Mouse (Mus musculus) ES-Bruce4 (cell line): ENCODE data around the gene Arhgap8. TPM values are rescaled to one million over a fixed set of nuclear protein-coding genes. Genes with fewer than 3 reads are reported as not detected.
"Not testable (repeated sequence)": the region's sequence is repeated elsewhere in the genome, so short reads cannot be mapped to it uniquely, and the experiment has no call there.

Source experiments
- H3K27ac ChIP-seq: 2 replicates; pipeline ENCODE4 v1.5.1; 2012; ENCODE audit warnings: low read length, inconsistent platforms; ENCODE audit not compliant: insufficient read depth
- H3K27me3 ChIP-seq: 2 replicates; pipeline ENCODE4 v1.6.1; 2012; ENCODE audit warnings: mild to moderate bottlenecking, low read length, inconsistent platforms; ENCODE audit not compliant: control insufficient read depth, poor library complexity, insufficient read depth, severe bottlenecking
- H3K36me3 ChIP-seq: 2 replicates; pipeline ENCODE4 v1.6.1; 2012; ENCODE audit warnings: inconsistent platforms, mild to moderate bottlenecking, low read length, moderate library complexity; ENCODE audit not compliant: control insufficient read depth, poor library complexity, insufficient read depth, severe bottlenecking
- H3K4me1 ChIP-seq: one replicate; pipeline ENCODE4 v1.8.1; 2011; ENCODE audit warnings: low read length; ENCODE audit not compliant: control insufficient read depth, insufficient read depth
- H3K4me3 ChIP-seq: 2 replicates; pipeline ENCODE4 v1.5.1; 2011; ENCODE audit warnings: low read depth, mild to moderate bottlenecking, low read length
- H3K9ac ChIP-seq: 2 replicates; pipeline ENCODE4 v1.6.1; 2012; ENCODE audit warnings: low read depth, mild to moderate bottlenecking, inconsistent platforms; ENCODE audit not compliant: poor library complexity, severe bottlenecking
- H3K9me3 ChIP-seq: replicated peaks from 2 replicates; pipeline ENCODE4 v1.6.1; 2012; ENCODE audit warnings: mild to moderate bottlenecking, low read length, inconsistent platforms; ENCODE audit not compliant: control insufficient read depth, poor library complexity, insufficient read depth, severe bottlenecking
- CTCF ChIP-seq: IDR thresholded peaks from one replicate; pipeline ENCODE4 v1.8.1; 2011; ENCODE audit warnings: low read depth, low read length
- EP300 ChIP-seq: IDR thresholded peaks from 2 replicates; pipeline ENCODE4 v1.6.1; 2011; ENCODE audit warnings: low read depth, low read length; ENCODE audit not compliant: insufficient read depth
- POLR2A ChIP-seq: IDR thresholded peaks from one replicate; pipeline ENCODE4 v1.8.1; 2011; ENCODE audit warnings: low read length; ENCODE audit not compliant: insufficient read depth
- polyA plus RNA-seq: library from polyadenylated mRNA; stranded (reverse); fragments of >200 nt; gene quantifications from 2 replicates; pipeline ENCODE4 v1.2.4, GENCODE M21; 2011; ENCODE audit warnings: low read depth; ENCODE audit not compliant: missing spikeins, insufficient read depth, insufficient read length

Gene Arhgap8
- polyA plus RNA-seq, 1 experiment, result 41.1 TPM

DNA sequence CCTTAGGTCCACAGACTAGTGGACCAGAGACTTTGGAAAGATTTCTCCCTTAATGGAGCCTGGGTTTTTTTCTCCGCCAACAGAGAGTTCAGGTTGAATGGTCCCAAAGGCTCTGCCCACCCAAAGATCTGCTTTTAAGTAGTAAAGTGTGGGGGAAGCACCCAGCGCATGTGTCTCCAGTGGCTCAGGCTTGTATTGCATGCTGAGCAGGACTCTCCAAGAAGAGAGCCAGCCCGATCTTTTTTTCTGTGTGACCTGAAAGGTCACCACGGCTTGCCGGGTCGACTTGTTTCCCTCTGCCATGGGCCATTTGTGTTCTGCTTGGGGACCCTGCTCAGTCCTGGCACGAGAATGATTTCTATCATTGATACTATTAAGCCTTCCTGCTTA is 43.6 kb downstream of the Arhgap8 start:
- Histone ChIP-seq H3K4me1 (no peaks in the 10 kb centered on the region), H3K27ac (no peak overlapping the region), H3K27me3 (no peaks in the 10 kb centered on the region), H3K4me3 (no peak overlapping the region), H3K9me3 (no peaks in the 10 kb centered on the region), H3K36me3 (no peaks in the 10 kb centered on the region), H3K9ac (no peak overlapping the region)
- TF ChIP-seq EP300 (no peak), CTCF (no peak), POLR2A (no peak)

DNA sequence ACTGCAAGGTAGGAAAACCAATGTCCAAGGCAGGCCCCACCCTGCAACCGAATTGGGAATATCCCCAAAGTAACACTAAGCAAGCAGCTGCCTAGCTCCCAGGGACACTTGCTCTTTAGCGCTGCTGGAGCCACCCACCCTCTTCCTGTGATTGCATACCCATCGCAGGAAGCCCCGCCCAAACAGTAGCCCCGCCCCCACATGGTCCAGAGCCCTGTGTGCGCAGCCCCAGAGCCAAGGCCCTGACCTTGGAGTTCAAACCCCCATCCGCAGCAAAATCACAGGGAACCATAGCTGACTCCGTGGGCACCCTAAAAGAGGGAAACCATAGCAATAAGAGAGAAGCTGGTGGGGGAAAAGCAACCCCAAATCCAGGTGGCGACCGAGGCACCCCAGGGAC is 46.8 kb downstream of the Arhgap8 start:
- Histone ChIP-seq H3K9me3 (no peaks in the 10 kb centered on the region), H3K36me3 (no peaks in the 10 kb centered on the region), H3K9ac (no peak overlapping the region), H3K4me1 (no peaks in the 10 kb centered on the region), H3K4me3 (peak overlapping the region; percentile 40), H3K27ac (no peak overlapping the region), H3K27me3 (no peaks in the 10 kb centered on the region)
- TF ChIP-seq EP300 (no peak), POLR2A (peak; percentile 17)

DNA sequence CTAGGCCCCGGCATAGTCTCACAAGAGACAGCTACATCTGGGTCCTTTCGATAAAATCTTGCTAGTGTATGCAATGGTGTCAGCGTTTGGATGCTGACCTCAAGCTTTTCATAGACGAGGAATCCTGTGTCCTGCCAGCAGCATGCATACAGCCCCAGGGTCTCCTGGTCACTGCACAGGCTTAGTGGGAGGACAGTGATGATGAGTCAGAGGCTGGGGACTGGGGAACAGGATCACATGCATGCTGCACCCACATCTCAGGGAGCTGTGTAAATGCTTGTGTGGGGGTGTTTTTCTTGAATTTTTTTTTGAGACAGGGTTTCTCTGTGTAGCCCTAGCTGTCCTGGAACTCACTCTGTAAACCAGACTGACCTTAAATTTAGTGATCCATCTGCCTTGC is 48.7 kb downstream of the Arhgap8 start:
- H3K27me3 ChIP-seq, H3K4me3 ChIP-seq, H3K27ac ChIP-seq, H3K36me3 ChIP-seq, H3K9ac ChIP-seq, H3K9me3 ChIP-seq, H3K4me1 ChIP-seq: not testable (repeated sequence)

DNA sequence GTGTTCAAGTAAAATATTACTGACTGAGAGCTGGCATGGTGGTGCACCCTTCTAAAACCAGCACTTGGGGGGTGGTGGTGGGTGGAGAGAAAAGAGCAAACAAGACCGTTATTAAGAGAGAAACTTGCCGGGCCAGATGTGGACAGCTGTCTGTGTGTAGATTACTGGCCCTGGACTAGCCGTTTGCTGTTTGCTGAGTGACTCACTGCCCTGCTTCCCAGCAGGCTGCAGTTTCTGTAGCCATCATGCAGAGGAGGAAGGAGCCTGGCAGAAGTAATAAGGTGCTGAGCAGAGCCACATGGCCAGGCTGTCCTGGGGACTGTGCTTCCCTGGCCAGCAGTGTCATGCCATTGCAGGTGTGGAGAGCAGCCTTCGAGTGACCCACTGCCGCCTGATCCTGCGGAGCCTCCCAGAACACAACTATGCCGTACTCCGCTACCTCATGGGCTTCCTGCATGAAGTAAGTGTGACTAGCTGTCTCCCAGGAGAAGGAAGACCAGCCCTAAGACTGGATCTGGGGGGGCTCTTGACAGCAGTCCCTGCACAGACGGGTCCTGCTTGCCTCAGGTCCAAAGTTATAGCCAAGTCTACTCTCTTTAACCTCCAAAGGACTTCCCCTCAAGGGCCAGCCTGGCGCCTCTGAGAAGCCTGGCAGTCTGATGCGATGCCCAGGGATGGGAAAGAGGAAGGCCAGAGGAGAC is 49.9 kb downstream of the Arhgap8 start:
- no peaks in the 10 kb centered on the region for H3K27me3 ChIP-seq
- no peak overlapping the region for H3K27ac ChIP-seq
- H3K9ac ChIP-seq, result no peak overlapping the region
- TF ChIP-seq POLR2A (no peak), CTCF (no peak), EP300 (no peak)
- H3K9me3 ChIP-seq, result no peaks in the 10 kb centered on the region
- no peaks in the 10 kb centered on the region for H3K36me3 ChIP-seq
- H3K4me3 ChIP-seq, result no peak overlapping the region
- no peaks in the 10 kb centered on the region for H3K4me1 ChIP-seq

DNA sequence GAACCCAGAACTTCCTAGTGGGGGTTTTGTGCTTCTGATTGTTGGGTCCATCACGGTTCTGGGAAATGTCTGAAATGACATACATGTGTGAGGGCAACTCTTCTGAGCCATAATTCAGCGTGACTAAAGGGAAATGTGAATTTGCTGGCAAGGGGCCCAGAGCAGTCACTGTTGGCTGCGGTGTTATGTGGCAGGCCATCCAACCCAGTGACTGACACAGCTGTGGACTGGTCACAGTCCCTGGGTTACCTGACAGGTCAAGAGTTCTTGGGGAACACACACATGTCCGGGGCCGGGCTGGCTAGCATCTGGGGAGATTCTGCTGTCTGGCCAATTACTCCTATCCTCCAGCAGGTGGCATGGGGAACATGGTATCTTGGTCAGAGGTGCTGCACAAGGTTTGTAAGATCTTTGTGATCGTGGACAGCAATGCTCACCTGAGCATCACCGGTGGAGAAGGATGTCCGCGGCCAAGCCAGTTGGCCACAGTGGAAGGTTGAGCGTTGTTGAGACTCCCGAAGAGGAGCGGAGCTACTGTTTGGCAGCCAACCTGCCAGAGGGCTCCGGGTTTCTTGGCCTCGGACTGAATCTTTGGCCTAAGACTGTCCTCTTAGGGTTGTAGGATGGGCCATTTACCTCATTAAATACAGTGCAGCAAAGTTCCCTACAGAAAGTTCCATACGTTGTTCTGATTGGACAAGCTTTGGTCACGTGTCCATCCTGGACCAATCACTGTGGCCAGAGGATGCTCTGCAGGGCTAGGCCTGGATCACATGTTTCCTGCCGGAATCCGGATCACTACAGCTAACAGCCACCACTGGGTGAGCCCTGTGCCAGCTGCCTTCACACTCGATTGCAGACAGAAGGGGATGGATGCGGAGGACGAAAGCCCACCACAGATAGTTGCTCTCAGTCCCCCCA is 52.6 kb downstream of the Arhgap8 start:
- Histone ChIP-seq H3K9me3 (no peaks in the 10 kb centered on the region), H3K4me3 (no peak overlapping the region; the same call in 1 of the 2 replicates), H3K36me3 (no peaks in the 10 kb centered on the region), H3K9ac (no peak overlapping the region), H3K27me3 (no peaks in the 10 kb centered on the region), H3K27ac (no peak overlapping the region), H3K4me1 (no peaks in the 10 kb centered on the region)
- TF ChIP-seq CTCF (peak; percentile 28), EP300 (no peak), POLR2A (no peak)
